Mouse (Mus musculus) MEL (cell line): ENCODE data around the gene Kdelc2.

Source experiments
- CTCF ChIP-seq, 3 experiments: IDR thresholded peaks in 2 of 3; conservative IDR thresholded peaks in 1 of 3; 2 replicates each; pipeline ENCODE4 v1.5.1; 2011 to 2012; ENCODE audit warnings: low read length in 3 of 3, low read depth in 2 of 3, mild to moderate bottlenecking in 2 of 3, improper control_type of control experiment in 1 of 3, inconsistent platforms in 1 of 3, mixed read lengths in 1 of 3, moderate library complexity in 1 of 3; ENCODE audit not compliant: control insufficient read depth in 1 of 3, insufficient read depth in 1 of 3, poor library complexity in 1 of 3, severe bottlenecking in 1 of 3
- MAZ ChIP-seq: IDR thresholded peaks from 2 replicates; pipeline ENCODE4 v1.6.1; 2012; ENCODE audit warnings: low read depth, mild to moderate bottlenecking, inconsistent platforms, low read length, improper control_type of control experiment
- NRF1 ChIP-seq: IDR thresholded peaks from 2 replicates; pipeline ENCODE4 v1.6.1; 2014; ENCODE audit warnings: low read depth, mild to moderate bottlenecking, inconsistent platforms, low read length, improper control_type of control experiment, moderate library complexity; ENCODE audit not compliant: poor library complexity, insufficient read depth, severe bottlenecking

DNA sequence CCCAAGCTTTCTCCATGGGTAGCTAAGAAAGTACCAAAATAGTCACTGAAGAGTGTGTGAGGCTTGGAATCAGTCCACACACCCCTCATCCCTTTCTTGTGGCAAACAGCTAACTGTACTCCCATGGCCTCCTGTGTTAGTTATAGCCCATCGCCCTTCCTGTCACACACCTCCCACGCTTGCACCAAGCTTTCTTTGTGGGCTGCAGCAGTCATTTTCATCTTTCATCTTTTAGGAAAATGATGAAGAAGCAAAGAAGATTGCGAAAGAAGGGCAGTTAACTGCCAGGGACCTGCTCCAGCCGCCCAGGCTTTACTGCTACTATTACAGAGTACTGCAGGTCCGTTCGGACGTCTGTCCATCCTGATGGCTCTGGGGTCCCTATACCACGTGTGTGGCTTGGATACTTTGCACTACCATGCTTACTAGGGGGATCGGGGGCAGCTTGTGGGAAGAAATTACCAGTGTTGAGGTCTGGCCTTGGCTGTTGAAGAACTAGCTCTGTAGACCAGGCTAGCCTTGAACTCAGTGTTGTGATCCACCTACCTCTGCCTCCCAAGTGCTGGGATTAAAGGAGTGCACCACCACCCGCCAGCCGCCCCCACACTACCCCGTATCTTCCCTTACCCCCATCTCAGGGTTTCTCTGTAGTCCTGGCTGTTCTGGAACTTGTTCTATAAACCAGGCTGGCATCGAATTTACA, 14.0 kb downstream of the Kdelc2 start:
- TF ChIP-seq CTCF (IDR thresholded peaks at IDR 0.05 in 2 of 3, conservative IDR thresholded peaks at IDR 0.05 in 1 of 3; ENCODE audit: control insufficient read depth in 1 of 3, insufficient read depth in 1 of 3, low read depth in 2 of 3, low read length in 3 of 3, poor library complexity in 1 of 3, severe bottlenecking in 1 of 3), result no peak
- no peak for TF ChIP-seq NRF1
- no peak for TF ChIP-seq MAZ
